Comparison of ENCODE assay signal across 8 mouse cellular contexts in the genomic region with DNA sequence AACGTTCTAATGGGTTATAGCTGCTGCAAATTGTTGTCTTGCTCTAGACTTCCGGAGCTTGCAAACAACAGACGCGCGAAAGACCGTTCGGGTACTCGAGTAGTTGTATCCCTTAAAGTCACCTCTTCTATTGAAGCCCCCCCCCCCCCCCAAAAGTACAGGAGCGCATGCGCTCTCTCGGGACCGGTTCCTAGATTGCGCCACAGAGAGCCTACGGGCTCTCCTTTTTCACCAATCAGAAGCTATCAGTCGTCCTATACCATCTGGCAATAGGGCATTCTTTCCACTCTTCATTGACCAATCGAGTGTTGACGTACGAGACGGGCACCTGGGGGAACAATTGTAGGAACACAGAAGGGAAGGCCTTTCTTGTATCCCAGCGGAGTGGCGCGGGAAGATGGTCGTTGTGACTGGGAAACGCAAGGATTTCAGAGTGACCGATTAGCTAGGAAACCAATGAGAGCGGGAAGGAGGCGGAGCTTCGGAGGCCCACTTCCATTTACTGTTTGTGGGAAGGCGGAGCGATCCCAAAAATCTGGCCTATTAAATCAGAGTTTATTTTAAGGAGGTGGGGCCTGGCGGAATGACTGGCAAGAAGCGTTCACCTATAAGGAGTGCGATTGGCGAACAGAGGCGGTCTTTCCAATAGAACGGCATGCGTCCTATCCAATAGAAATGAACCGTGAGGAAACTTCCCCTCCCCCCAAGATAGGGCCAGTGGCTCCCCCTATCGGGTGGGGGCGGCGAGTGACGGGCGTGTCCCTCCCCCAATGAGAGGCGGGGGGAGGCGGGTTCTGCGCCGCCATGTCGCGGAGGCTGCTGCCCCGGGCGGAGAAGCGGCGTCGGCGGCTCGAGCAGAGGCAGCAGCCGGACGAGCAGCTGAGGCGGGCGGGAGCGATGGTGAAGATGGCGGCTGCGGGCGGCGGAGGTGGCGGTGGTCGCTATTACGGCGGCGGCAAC. TPM values are rescaled to one million over a fixed set of nuclear protein-coding genes. Genes with fewer than 3 reads are reported as not detected.
A peak's percentile ranks its signal among the peaks of the same experiment; 100 is the strongest.
DNase-seq lines count a peak whose midpoint lies in the region; ATAC-seq and TF ChIP-seq lines count a peak whose summit lies in the region.

No protein-coding gene starts in this region.

- H3K36me3 ChIP-seq in embryonic facial prominence, embryonic 14.5 days (ENCODE audit: control insufficient read depth, insufficient read depth, low read length) = peaks cover 36% of the 10 kb centered on the region
- H3K36me3 ChIP-seq in heart, adult 2 months (ENCODE audit: control insufficient read depth, insufficient read depth, low read length) = peaks cover 30% of the 10 kb centered on the region
- H3K36me3 ChIP-seq in limb, embryonic 14.5 days (ENCODE audit: control insufficient read depth, insufficient read depth, low read length) = peaks cover 35% of the 10 kb centered on the region
- H3K36me3 ChIP-seq in midbrain, postnatal 0 days (ENCODE audit: insufficient read depth, low read length) = peaks cover 21% of the 10 kb centered on the region

- TF ChIP-seq POLR2A in heart, adult 2 months (IDR thresholded peaks at IDR 0.05; ENCODE audit: insufficient read depth, low read depth, low read length) = peak; percentile 100
- TF ChIP-seq POLR2A in limb, embryonic 14.5 days (IDR thresholded peaks at IDR 0.05; ENCODE audit: borderline replicate concordance, extremely low read depth, insufficient read depth, insufficient read length) = peak; percentile 86

- peak; percentile 99 for DNase-seq in 3T3-L1 (ENCODE audit: low read depth, low spot score)
- DNase-seq in adrenal gland, postnatal 4 days (ENCODE audit: low spot score in 2 of 2) = peak; percentile 98 to 99
- DNase-seq in embryonic facial prominence, embryonic 14.5 days (ENCODE audit: low spot score) = peak; percentile 100
- DNase-seq in heart, adult 2 months = peak; percentile 98 to 100
- DNase-seq in kidney, adult 8-10 months = peak; percentile 99 to 100
- peak; percentile 100 for DNase-seq in limb, embryonic 14.5 days (ENCODE audit: low spot score)
- DNase-seq in midbrain, postnatal 0 days (ENCODE audit: low spot score) = peak; percentile 100
- peak; percentile 98 to 99 for DNase-seq in spleen, postnatal 14 days (ENCODE audit: low spot score in 2 of 2)

- H3K4me2 ChIP-seq in embryonic facial prominence, embryonic 14.5 days (ENCODE audit: low read depth, low read length) = peak overlapping the region; percentile 97
- peak overlapping the region; percentile 94 for H3K4me2 ChIP-seq in limb, embryonic 14.5 days (replicated peaks; ENCODE audit: low read depth, low read length, severe bottlenecking)
- peak overlapping the region; percentile 91 for H3K4me2 ChIP-seq in midbrain, postnatal 0 days (ENCODE audit: low read depth, low read length, poor library complexity, severe bottlenecking)

- peak overlapping the region; percentile 99 for H3K27ac ChIP-seq in embryonic facial prominence, embryonic 14.5 days (replicated peaks; ENCODE audit: low read depth, low read length)
- H3K27ac ChIP-seq in heart, adult 2 months = peak overlapping the region; percentile 99
- peak overlapping the region; percentile 100 for H3K27ac ChIP-seq in limb, embryonic 14.5 days (replicated peaks; ENCODE audit: low read depth, low read length)
- peak overlapping the region; percentile 99 for H3K27ac ChIP-seq in midbrain, postnatal 0 days (ENCODE audit: low read depth, low read length)

- peak overlapping the region; percentile 86 for H3K4me3 ChIP-seq in embryonic facial prominence, embryonic 14.5 days (ENCODE audit: low read depth, low read length)
- peak overlapping the region; percentile 93 for H3K4me3 ChIP-seq in heart, adult 2 months
- H3K4me3 ChIP-seq in limb, embryonic 14.5 days (replicated peaks; ENCODE audit: low read length) = peak overlapping the region; percentile 69
- peak overlapping the region; percentile 78 for H3K4me3 ChIP-seq in midbrain, postnatal 0 days (ENCODE audit: low read depth, low read length)

- peak overlapping the region; percentile 98 for H3K9ac ChIP-seq in embryonic facial prominence, embryonic 14.5 days (ENCODE audit: low read depth, low read length)
- H3K9ac ChIP-seq in heart, adult 2 months (ENCODE audit: low read depth, low read length) = peak overlapping the region; percentile 98
- H3K9ac ChIP-seq in limb, embryonic 14.5 days (ENCODE audit: low read depth, low read length, severe bottlenecking) = peak overlapping the region; percentile 88
- H3K9ac ChIP-seq in midbrain, postnatal 0 days (replicated peaks; ENCODE audit: low read length, poor library complexity, severe bottlenecking) = peak overlapping the region; percentile 95

- peak; percentile 72 for TF ChIP-seq CTCF in heart, adult 2 months (IDR thresholded peaks at IDR 0.05)
- peak; percentile 76 for TF ChIP-seq CTCF in midbrain, postnatal 0 days (IDR thresholded peaks at IDR 0.05)

- peak; percentile 81 for TF ChIP-seq EP300 in heart, adult 2 months (IDR thresholded peaks at IDR 0.05; ENCODE audit: insufficient read depth, low read depth, low read length)

- intact Hi-C loops in heart, adult 2 months (cut with DNase I) = loop anchor here (5.0 kb wide), 1 partner anchor 428 kb away; a partner anchor contains a TSS

- H3K79me2 ChIP-seq in heart, adult 2 months (replicated peaks; ENCODE audit: control insufficient read depth, insufficient read depth, low read length) = no peaks in the 10 kb centered on the region

- H3K27me3 ChIP-seq in embryonic facial prominence, embryonic 14.5 days (replicated peaks; ENCODE audit: control insufficient read depth, insufficient read depth, low read length) = no peaks in the 10 kb centered on the region
- H3K27me3 ChIP-seq in heart, adult 2 months (ENCODE audit: control insufficient read depth, insufficient read depth, low read length) = no peaks in the 10 kb centered on the region
- H3K27me3 ChIP-seq in limb, embryonic 14.5 days (ENCODE audit: control insufficient read depth, insufficient read depth, low read length) = no peaks in the 10 kb centered on the region
- H3K27me3 ChIP-seq in midbrain, postnatal 0 days (ENCODE audit: insufficient read depth, low read length) = no peaks in the 10 kb centered on the region

- ATAC-seq in embryonic facial prominence, embryonic 14.5 days (ENCODE audit: low read depth) = peak; percentile 91
- peak; percentile 91 for ATAC-seq in limb, embryonic 14.5 days (ENCODE audit: low FRiP score, low read depth)
- ATAC-seq in midbrain, postnatal 0 days (ENCODE audit: low FRiP score) = peak; percentile 93

- H3K9me3 ChIP-seq in embryonic facial prominence, embryonic 14.5 days (ENCODE audit: control insufficient read depth, low read length) = no peaks in the 10 kb centered on the region
- H3K9me3 ChIP-seq in limb, embryonic 14.5 days (ENCODE audit: control insufficient read depth, low read length) = no peaks in the 10 kb centered on the region
- H3K9me3 ChIP-seq in midbrain, postnatal 0 days (ENCODE audit: low read length) = no peaks in the 10 kb centered on the region

- H3K4me1 ChIP-seq in embryonic facial prominence, embryonic 14.5 days (ENCODE audit: control insufficient read depth, insufficient read depth, low read length) = peaks cover 21% of the 10 kb centered on the region
- peaks cover 20% of the 10 kb centered on the region for H3K4me1 ChIP-seq in heart, adult 2 months (ENCODE audit: control insufficient read depth, insufficient read depth, low read length)
- peaks cover 20% of the 10 kb centered on the region for H3K4me1 ChIP-seq in limb, embryonic 14.5 days (ENCODE audit: control insufficient read depth, insufficient read depth, low read length)
- peaks cover 15% of the 10 kb centered on the region; the same call in 1 of the 2 replicates for H3K4me1 ChIP-seq in midbrain, postnatal 0 days (ENCODE audit: insufficient read depth, low read length)

- WGBS in embryonic facial prominence, embryonic 14.5 days = under 1% methylated on average over 42 of the region's 70 CpGs
- under 1% methylated on average over 66 of the region's 70 CpGs for WGBS in heart, adult 2 months
- WGBS in limb, embryonic 14.5 days = 1% methylated on average over 70 of the region's 70 CpGs
- WGBS in midbrain, postnatal 0 days = under 1% methylated on average over 68 of the region's 70 CpGs

RNA-seq across cellular contexts. Expression of a gene that starts 2.0 kb away (rescaled TPM):
- 100 to 1,000 TPM; 722 to 725 TPM for total RNA-seq in adrenal gland, postnatal 4 days (2021)
- 180 and 182 TPM in 2 replicates for polyA plus RNA-seq in embryonic facial prominence, embryonic 14.5 days (2014; fragmentation: Nextera tagmentation; extraction: Ambion mirVana)
- total RNA-seq in heart, adult 2 months (2021) = 100 to 1,000 TPM; 192 to 206 TPM
- 208 and 348 TPM in 2 replicates for polyA plus RNA-seq in heart, adult 2 months (2012; rRNA removed)
- polyA plus RNA-seq in limb, embryonic 14.5 days (2012; rRNA removed) = 525 and 571 TPM in 2 replicates
- polyA plus RNA-seq in limb, embryonic 14.5 days (2014; fragmentation: Nextera tagmentation; extraction: Ambion mirVana) = 208 and 225 TPM in 2 replicates
- total RNA-seq in midbrain, postnatal 0 days (2014; rRNA removed) = 253 and 265 TPM in 2 replicates
- 146 and 175 TPM in 2 replicates for polyA plus RNA-seq in midbrain, postnatal 0 days (2015; fragmentation: Nextera tagmentation; extraction: Ambion mirVana)

RNA-seq across cellular contexts. Expression of a gene that starts 14.6 kb away (rescaled TPM):
- 100 to 1,000 TPM; 327 to 392 TPM for total RNA-seq in adrenal gland, postnatal 4 days (2021)
- 183 and 202 TPM in 2 replicates for polyA plus RNA-seq in embryonic facial prominence, embryonic 14.5 days (2014; fragmentation: Nextera tagmentation; extraction: Ambion mirVana)
- 1,000 to 10,000 TPM; 1,826 to 2,229 TPM for total RNA-seq in heart, adult 2 months (2021)
- 2,087 and 2,697 TPM in 2 replicates for polyA plus RNA-seq in heart, adult 2 months (2012; rRNA removed)
- polyA plus RNA-seq in limb, embryonic 14.5 days (2012; rRNA removed) = 165 and 172 TPM in 2 replicates
- 176 and 200 TPM in 2 replicates for polyA plus RNA-seq in limb, embryonic 14.5 days (2014; fragmentation: Nextera tagmentation; extraction: Ambion mirVana)
- 89.3 and 104 TPM in 2 replicates for total RNA-seq in midbrain, postnatal 0 days (2014; rRNA removed)
- 103 and 107 TPM in 2 replicates for polyA plus RNA-seq in midbrain, postnatal 0 days (2015; fragmentation: Nextera tagmentation; extraction: Ambion mirVana)

RNA-seq across cellular contexts. Expression of a gene that starts 21.6 kb away (rescaled TPM):
- 1 to 10 TPM; 2.2 to 4.2 TPM for total RNA-seq in adrenal gland, postnatal 4 days (2021)
- 2.7 and 3.0 TPM in 2 replicates for polyA plus RNA-seq in embryonic facial prominence, embryonic 14.5 days (2014; fragmentation: Nextera tagmentation; extraction: Ambion mirVana)
- 1 to 10 TPM; 1.3 to 2.0 TPM for total RNA-seq in heart, adult 2 months (2021)
- polyA plus RNA-seq in heart, adult 2 months (2012; rRNA removed) = 3.2 and 3.3 TPM in 2 replicates
- polyA plus RNA-seq in limb, embryonic 14.5 days (2012; rRNA removed) = 2.3 and 2.5 TPM in 2 replicates
- polyA plus RNA-seq in limb, embryonic 14.5 days (2014; fragmentation: Nextera tagmentation; extraction: Ambion mirVana) = 2.6 and 2.8 TPM in 2 replicates
- total RNA-seq in midbrain, postnatal 0 days (2014; rRNA removed) = 0.80 and 1.0 TPM in 2 replicates
- 1.9 TPM in 2 replicates for polyA plus RNA-seq in midbrain, postnatal 0 days (2015; fragmentation: Nextera tagmentation; extraction: Ambion mirVana)

RNA-seq across cellular contexts. Expression of a gene that starts 23.3 kb away (rescaled TPM):
- 10 to 100 TPM; 29.2 to 33.2 TPM for total RNA-seq in adrenal gland, postnatal 4 days (2021)
- 3.4 and 4.1 TPM in 2 replicates for polyA plus RNA-seq in embryonic facial prominence, embryonic 14.5 days (2014; fragmentation: Nextera tagmentation; extraction: Ambion mirVana)
- 10 to 100 TPM; 18.5 to 27.6 TPM for total RNA-seq in heart, adult 2 months (2021)
- 63.6 and 121 TPM in 2 replicates for polyA plus RNA-seq in heart, adult 2 months (2012; rRNA removed)
- polyA plus RNA-seq in limb, embryonic 14.5 days (2012; rRNA removed) = 17.9 and 18.0 TPM in 2 replicates
- 5.9 and 7.0 TPM in 2 replicates for polyA plus RNA-seq in limb, embryonic 14.5 days (2014; fragmentation: Nextera tagmentation; extraction: Ambion mirVana)
- 3.4 and 3.5 TPM in 2 replicates for total RNA-seq in midbrain, postnatal 0 days (2014; rRNA removed)
- polyA plus RNA-seq in midbrain, postnatal 0 days (2015; fragmentation: Nextera tagmentation; extraction: Ambion mirVana) = 4.8 and 5.1 TPM in 2 replicates

RNA-seq across cellular contexts. Expression of a gene that starts 43.1 kb away (rescaled TPM):
- total RNA-seq in adrenal gland, postnatal 4 days (2021) = 10 to 100 TPM; 24.6 to 27.3 TPM
- polyA plus RNA-seq in embryonic facial prominence, embryonic 14.5 days (2014; fragmentation: Nextera tagmentation; extraction: Ambion mirVana) = 40.9 and 41.5 TPM in 2 replicates
- total RNA-seq in heart, adult 2 months (2021) = 10 to 100 TPM; 25.1 to 31.6 TPM
- polyA plus RNA-seq in heart, adult 2 months (2012; rRNA removed) = 18.7 and 27.8 TPM in 2 replicates
- polyA plus RNA-seq in limb, embryonic 14.5 days (2012; rRNA removed) = 27.4 and 31.0 TPM in 2 replicates
- polyA plus RNA-seq in limb, embryonic 14.5 days (2014; fragmentation: Nextera tagmentation; extraction: Ambion mirVana) = 37.4 and 41.9 TPM in 2 replicates
- 18.3 and 19.7 TPM in 2 replicates for total RNA-seq in midbrain, postnatal 0 days (2014; rRNA removed)
- polyA plus RNA-seq in midbrain, postnatal 0 days (2015; fragmentation: Nextera tagmentation; extraction: Ambion mirVana) = 58.5 and 65.3 TPM in 2 replicates

Comparison
In these comparisons a context has a peak if more than half of its experiments do, and no peak if none do; other contexts are left out.
1. Peak in every context shown above with its lines: DNase-seq, ATAC-seq, H3K4me3 ChIP-seq and H3K27ac ChIP-seq.
2. RNA of a gene that starts 14.6 kb away (polyA plus RNA-seq): 2,087 to 2,697 TPM in heart, adult 2 months; 165 to 200 TPM in limb, embryonic 14.5 days, 183 to 202 TPM in embryonic facial prominence, embryonic 14.5 days and 103 to 107 TPM in midbrain, postnatal 0 days; every median in the first group is over 10 times any median in the second.